ENCODE assay signal across 8 mouse cellular contexts in the genomic region with DNA sequence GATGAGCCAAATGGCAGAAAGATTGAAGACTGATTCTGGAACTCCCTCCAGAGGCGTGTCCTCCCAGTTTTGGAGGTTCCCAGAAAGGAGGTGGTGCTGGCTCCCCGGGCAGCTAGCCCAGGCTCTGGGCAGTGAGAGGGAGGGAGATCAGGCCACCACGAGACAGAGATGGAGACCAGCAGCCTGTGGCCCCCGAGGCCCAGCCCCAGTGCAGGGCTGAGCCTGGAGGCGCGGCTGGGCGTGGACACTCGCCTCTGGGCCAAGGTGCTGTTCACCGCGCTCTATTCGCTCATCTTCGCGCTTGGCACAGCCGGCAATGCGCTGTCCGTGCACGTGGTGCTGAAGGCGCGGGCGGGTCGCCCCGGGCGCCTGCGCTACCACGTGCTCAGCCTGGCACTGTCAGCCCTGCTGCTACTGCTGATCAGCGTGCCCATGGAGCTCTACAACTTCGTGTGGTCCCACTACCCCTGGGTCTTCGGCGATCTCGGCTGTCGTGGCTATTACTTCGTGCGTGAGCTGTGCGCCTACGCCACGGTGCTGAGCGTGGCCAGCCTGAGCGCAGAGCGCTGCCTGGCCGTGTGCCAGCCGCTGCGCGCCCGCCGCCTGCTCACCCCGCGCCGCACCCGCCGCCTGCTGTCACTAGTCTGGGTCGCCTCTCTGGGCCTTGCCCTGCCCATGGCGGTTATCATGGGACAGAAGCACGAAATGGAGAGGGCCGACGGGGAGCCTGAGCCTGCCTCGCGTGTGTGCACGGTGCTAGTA. TPM values are rescaled to one million over a fixed set of nuclear protein-coding genes. Genes with fewer than 3 reads are reported as not detected.
A peak's percentile ranks its signal among the peaks of the same experiment; 100 is the strongest.
DNase-seq lines count a peak whose midpoint lies in the region; ATAC-seq and TF ChIP-seq lines count a peak whose summit lies in the region.

A gene (plus strand): TSS at position 51 of the 762 bp plus-strand sequence.

- peak within 1 kb of the TSS; percentile 23 for H3K4me3 ChIP-seq in embryonic facial prominence, embryonic 15.5 days (replicated peaks)
- H3K4me3 ChIP-seq in heart, embryonic 12.5 days = peak within 1 kb of the TSS; percentile 38
- peak within 1 kb of the TSS; percentile 20 for H3K4me3 ChIP-seq in kidney, embryonic 14.5 days (ENCODE audit: low read length)
- peak within 1 kb of the TSS; percentile 31 for H3K4me3 ChIP-seq in limb, embryonic 14.5 days (replicated peaks; ENCODE audit: low read length)
- H3K4me3 ChIP-seq in midbrain, postnatal 0 days (ENCODE audit: low read depth, low read length) = peak within 1 kb of the TSS; percentile 36
- H3K4me3 ChIP-seq in stomach, postnatal 0 days (ENCODE audit: low read depth, low read length) = no peak within 1 kb of the TSS; the same call in 1 of the 2 replicates

- peak within 1 kb of the TSS; percentile 54 for H3K4me2 ChIP-seq in embryonic facial prominence, embryonic 15.5 days (replicated peaks)
- peak within 1 kb of the TSS; percentile 74 for H3K4me2 ChIP-seq in heart, embryonic 12.5 days
- peak within 1 kb of the TSS; percentile 50 for H3K4me2 ChIP-seq in kidney, embryonic 14.5 days (replicated peaks; ENCODE audit: low read depth, low read length)
- peak within 1 kb of the TSS; percentile 60 for H3K4me2 ChIP-seq in limb, embryonic 14.5 days (replicated peaks; ENCODE audit: low read depth, low read length, severe bottlenecking)
- peak within 1 kb of the TSS; percentile 61 for H3K4me2 ChIP-seq in midbrain, postnatal 0 days (ENCODE audit: low read depth, low read length, poor library complexity, severe bottlenecking)
- H3K4me2 ChIP-seq in stomach, postnatal 0 days (replicated peaks; ENCODE audit: low read depth) = peak within 1 kb of the TSS; percentile 40; the same call in 1 of the 2 replicates

- no peaks in the 10 kb centered on the region for H3K9me3 ChIP-seq in embryonic facial prominence, embryonic 15.5 days (replicated peaks)
- no peaks in the 10 kb centered on the region for H3K9me3 ChIP-seq in heart, embryonic 12.5 days (replicated peaks)
- H3K9me3 ChIP-seq in kidney, embryonic 14.5 days (ENCODE audit: control insufficient read depth, low read length) = no peaks in the 10 kb centered on the region
- H3K9me3 ChIP-seq in limb, embryonic 14.5 days (ENCODE audit: control insufficient read depth, low read length) = no peaks in the 10 kb centered on the region
- no peaks in the 10 kb centered on the region for H3K9me3 ChIP-seq in midbrain, postnatal 0 days (ENCODE audit: low read length)
- no peaks in the 10 kb centered on the region for H3K9me3 ChIP-seq in stomach, postnatal 0 days (ENCODE audit: control insufficient read depth, low read length)

- TF ChIP-seq CTCF in midbrain, postnatal 0 days (IDR thresholded peaks at IDR 0.05) = no peak
- no peak for TF ChIP-seq CTCF in stomach, postnatal 0 days (IDR thresholded peaks at IDR 0.05; ENCODE audit: low read depth)

- no peak for TF ChIP-seq EP300 in stomach, postnatal 0 days (optimal IDR thresholded peaks at IDR 0.05)

- H3K27ac ChIP-seq in embryonic facial prominence, embryonic 15.5 days (replicated peaks) = no peak within 1 kb of the TSS
- H3K27ac ChIP-seq in heart, embryonic 12.5 days (ENCODE audit: poor library complexity, severe bottlenecking) = no peak within 1 kb of the TSS
- H3K27ac ChIP-seq in kidney, embryonic 14.5 days (ENCODE audit: low read depth, low read length) = no peak within 1 kb of the TSS
- no peak within 1 kb of the TSS for H3K27ac ChIP-seq in limb, embryonic 14.5 days (replicated peaks; ENCODE audit: low read depth, low read length)
- H3K27ac ChIP-seq in midbrain, postnatal 0 days (ENCODE audit: low read depth, low read length) = no peak within 1 kb of the TSS
- no peak within 1 kb of the TSS for H3K27ac ChIP-seq in stomach, postnatal 0 days (replicated peaks)

- peaks cover 50% of the 10 kb centered on the region for H3K27me3 ChIP-seq in embryonic facial prominence, embryonic 15.5 days
- peaks cover 43% of the 10 kb centered on the region for H3K27me3 ChIP-seq in heart, embryonic 12.5 days (replicated peaks)
- peaks cover 25% of the 10 kb centered on the region for H3K27me3 ChIP-seq in kidney, embryonic 14.5 days (ENCODE audit: control insufficient read depth, insufficient read depth, low read length)
- peaks cover 35% of the 10 kb centered on the region for H3K27me3 ChIP-seq in limb, embryonic 14.5 days (ENCODE audit: control insufficient read depth, insufficient read depth, low read length)
- H3K27me3 ChIP-seq in midbrain, postnatal 0 days (ENCODE audit: insufficient read depth, low read length) = peaks cover 25% of the 10 kb centered on the region
- H3K27me3 ChIP-seq in stomach, postnatal 0 days (ENCODE audit: control insufficient read depth, insufficient read depth, low read length) = peaks cover 4% of the 10 kb centered on the region; the same call in 1 of the 2 replicates

- no peak within 1 kb of the TSS for H3K9ac ChIP-seq in embryonic facial prominence, embryonic 15.5 days
- H3K9ac ChIP-seq in heart, embryonic 12.5 days = no peak within 1 kb of the TSS
- no peak within 1 kb of the TSS for H3K9ac ChIP-seq in kidney, embryonic 14.5 days (ENCODE audit: low read depth, low read length)
- no peak within 1 kb of the TSS for H3K9ac ChIP-seq in limb, embryonic 14.5 days (ENCODE audit: low read depth, low read length, severe bottlenecking)
- no peak within 1 kb of the TSS; the same call in 1 of the 2 replicates for H3K9ac ChIP-seq in midbrain, postnatal 0 days (replicated peaks; ENCODE audit: low read length, poor library complexity, severe bottlenecking)
- H3K9ac ChIP-seq in stomach, postnatal 0 days (ENCODE audit: low read length) = no peak within 1 kb of the TSS

- TF ChIP-seq POLR2A in limb, embryonic 14.5 days (IDR thresholded peaks at IDR 0.05; ENCODE audit: borderline replicate concordance, extremely low read depth, insufficient read depth, insufficient read length) = no peak

- WGBS in embryonic facial prominence, embryonic 15.5 days = 5% methylated on average over 57 of the region's 58 CpGs
- WGBS in heart, embryonic 12.5 days = 5% methylated on average over 57 of the region's 58 CpGs
- 6% methylated on average over 58 of the region's 58 CpGs for WGBS in kidney, embryonic 14.5 days
- 7% methylated on average over 57 of the region's 58 CpGs for WGBS in limb, embryonic 14.5 days
- 5% methylated on average over 55 of the region's 58 CpGs for WGBS in midbrain, postnatal 0 days
- 5% methylated on average over 58 of the region's 58 CpGs for WGBS in stomach, postnatal 0 days

- DNase-seq in CD4-positive, CD25-positive, alpha-beta regulatory T cell, adult 2 months (ENCODE audit: low read depth, low spot score) = peak; percentile 25
- DNase-seq in limb, embryonic 14.5 days (ENCODE audit: low spot score) = peak; percentile 72
- DNase-seq in midbrain, postnatal 0 days (ENCODE audit: low spot score) = peak; percentile 69
- DNase-seq in stomach, postnatal 0 days (ENCODE audit: low spot score) = peak; percentile 84

- no peaks in the 10 kb centered on the region for H3K36me3 ChIP-seq in embryonic facial prominence, embryonic 15.5 days
- no peaks in the 10 kb centered on the region for H3K36me3 ChIP-seq in heart, embryonic 12.5 days
- H3K36me3 ChIP-seq in kidney, embryonic 14.5 days (ENCODE audit: control insufficient read depth, insufficient read depth, low read length) = no peaks in the 10 kb centered on the region
- no peaks in the 10 kb centered on the region for H3K36me3 ChIP-seq in limb, embryonic 14.5 days (ENCODE audit: control insufficient read depth, insufficient read depth, low read length)
- no peaks in the 10 kb centered on the region for H3K36me3 ChIP-seq in midbrain, postnatal 0 days (ENCODE audit: insufficient read depth, low read length)
- H3K36me3 ChIP-seq in stomach, postnatal 0 days (ENCODE audit: control insufficient read depth, insufficient read depth, low read length) = no peaks in the 10 kb centered on the region

- ATAC-seq in CD4-positive, CD25-positive, alpha-beta regulatory T cell, adult 4 months = no peak
- peak; percentile 83 for ATAC-seq in embryonic facial prominence, embryonic 15.5 days (ENCODE audit: insufficient number of reproducible peaks, low FRiP score, low TSS enrichment, low read depth)
- peak; percentile 54 for ATAC-seq in heart, embryonic 12.5 days (ENCODE audit: insufficient number of reproducible peaks, low FRiP score)
- peak; percentile 81 for ATAC-seq in kidney, embryonic 14.5 days (ENCODE audit: low FRiP score, low TSS enrichment)
- ATAC-seq in limb, embryonic 14.5 days (ENCODE audit: low FRiP score, low read depth) = peak; percentile 88
- peak; percentile 89 for ATAC-seq in midbrain, postnatal 0 days (ENCODE audit: low FRiP score)
- peak; percentile 93 for ATAC-seq in stomach, postnatal 0 days (ENCODE audit: low FRiP score, low TSS enrichment)

- peaks cover 8% of the 10 kb centered on the region for H3K4me1 ChIP-seq in embryonic facial prominence, embryonic 15.5 days
- H3K4me1 ChIP-seq in heart, embryonic 12.5 days (replicated peaks) = peaks cover 28% of the 10 kb centered on the region
- no peaks in the 10 kb centered on the region for H3K4me1 ChIP-seq in kidney, embryonic 14.5 days (ENCODE audit: control insufficient read depth, insufficient read depth, low read length)
- peaks cover 3% of the 10 kb centered on the region; the same call in 1 of the 2 replicates for H3K4me1 ChIP-seq in limb, embryonic 14.5 days (ENCODE audit: control insufficient read depth, insufficient read depth, low read length)
- H3K4me1 ChIP-seq in midbrain, postnatal 0 days (ENCODE audit: insufficient read depth, low read length) = peaks cover 7% of the 10 kb centered on the region; the same call in 1 of the 2 replicates
- no peaks in the 10 kb centered on the region for H3K4me1 ChIP-seq in stomach, postnatal 0 days (replicated peaks; ENCODE audit: control insufficient read depth, insufficient read depth)

RNA-seq across cellular contexts. Expression of the gene that starts here (rescaled TPM):
- not detected for polyA plus RNA-seq in CD4-positive, CD25-positive, alpha-beta regulatory T cell, adult 4 months (2017; shearing (Covaris generic))
- not detected in 2 replicates for polyA plus RNA-seq in embryonic facial prominence, embryonic 15.5 days (2015; fragmentation: Nextera tagmentation; extraction: Ambion mirVana)
- polyA plus RNA-seq in heart, embryonic 12.5 days (2016; fragmentation: Nextera tagmentation; extraction: Ambion mirVana) = not detected in 2 replicates
- polyA plus RNA-seq in kidney, embryonic 14.5 days (2014; fragmentation: Nextera tagmentation; extraction: Ambion mirVana) = 0.64 and 0.76 TPM in 2 replicates
- polyA plus RNA-seq in limb, embryonic 14.5 days (2012; rRNA removed) = not detected in 2 replicates
- polyA plus RNA-seq in limb, embryonic 14.5 days (2014; fragmentation: Nextera tagmentation; extraction: Ambion mirVana) = not detected in 2 replicates
- total RNA-seq in midbrain, postnatal 0 days (2014; rRNA removed) = 12.4 and 17.7 TPM in 2 replicates
- polyA plus RNA-seq in midbrain, postnatal 0 days (2015; fragmentation: Nextera tagmentation; extraction: Ambion mirVana) = 11.1 and 15.1 TPM in 2 replicates
- not detected in 2 replicates for polyA plus RNA-seq in stomach, postnatal 0 days (2015; fragmentation: Nextera tagmentation; extraction: Ambion mirVana)

Comparison
In these comparisons a context has a peak if more than half of its experiments do, and no peak if none do; other contexts are left out.
1. Peak in ATAC-seq, H3K4me3 ChIP-seq and H3K4me2 ChIP-seq in embryonic facial prominence, embryonic 15.5 days; RNA of the gene not detected or under 1 TPM.
2. Peak in ATAC-seq, H3K4me3 ChIP-seq and H3K4me2 ChIP-seq in heart, embryonic 12.5 days; RNA of the gene not detected or under 1 TPM.
3. Peak in ATAC-seq, H3K4me3 ChIP-seq and H3K4me2 ChIP-seq in kidney, embryonic 14.5 days; RNA of the gene not detected or under 1 TPM.
4. Peak in DNase-seq, ATAC-seq, H3K4me3 ChIP-seq and H3K4me2 ChIP-seq in limb, embryonic 14.5 days; RNA of the gene not detected or under 1 TPM.
5. Peak in DNase-seq, ATAC-seq and H3K4me2 ChIP-seq in stomach, postnatal 0 days; RNA of the gene not detected or under 1 TPM.
6. DNase-seq: peak in every context shown above with its lines; median percentile 84 in stomach, postnatal 0 days; 72 in limb, embryonic 14.5 days; 69 in midbrain, postnatal 0 days; 25 in CD4-positive, CD25-positive, alpha-beta regulatory T cell, adult 2 months.